Comparison of ENCODE assay signal across 1 mouse cellular context in the genomic region with DNA sequence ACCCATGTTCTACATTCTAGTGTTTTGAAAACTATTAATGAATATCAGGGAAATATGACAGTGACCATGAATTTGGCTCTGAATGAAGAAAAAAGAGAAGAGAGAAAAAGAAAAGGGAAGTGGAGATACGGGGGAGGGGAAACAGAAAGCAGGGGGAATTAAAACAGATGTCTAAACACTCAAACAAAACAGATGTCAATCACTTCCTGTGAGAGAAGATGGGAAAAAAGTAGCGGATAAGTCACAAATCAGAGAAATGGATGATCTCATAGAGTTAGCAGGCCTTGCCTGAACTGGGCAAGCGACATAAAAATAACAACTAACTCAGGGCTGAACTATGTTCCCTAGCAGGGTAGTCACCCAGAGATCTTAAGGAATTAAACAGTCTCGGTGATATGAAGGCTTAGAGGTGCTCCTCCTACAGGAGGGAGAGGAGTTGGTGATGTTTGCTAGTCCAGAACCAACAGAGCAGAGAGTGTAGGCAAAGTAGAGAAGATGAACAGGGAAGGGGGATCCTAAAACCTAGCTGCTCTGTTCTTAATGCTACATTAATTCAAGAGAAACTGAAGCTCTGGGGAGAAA.
TF ChIP-seq lines count a peak whose summit lies in the region.

No protein-coding gene starts in this region.

TF ChIP-seq in CH12.LX, 34 proteins besides CTCF, POLR2A, EP300 and RAD21 (continued from another document):
- peak; percentile 90 for TF ChIP-seq IRF4 (IDR thresholded peaks at IDR 0.05; ENCODE audit: low read depth, low read length)
- no peak for TF ChIP-seq ZC3H11A (IDR thresholded peaks at IDR 0.05; ENCODE audit: low read depth, low read length)
- TF ChIP-seq SMC3 (IDR thresholded peaks at IDR 0.05; ENCODE audit: low read depth, low read length), result no peak
- TF ChIP-seq USF2 (conservative IDR thresholded peaks at IDR 0.05; ENCODE audit: low read depth, low read length), result no peak
- TF ChIP-seq RCOR1 (conservative IDR thresholded peaks at IDR 0.05; ENCODE audit: low read depth, low read length), result no peak
